10 mouse cellular contexts compared by ENCODE assay signal in genomic region chr3:151818265-151818664, GRCm38 (mm10). TPM values are rescaled to one million over a fixed set of nuclear protein-coding genes. Genes with fewer than 3 reads are reported as not detected.
DNase-seq lines count a peak whose midpoint lies in the region; TF ChIP-seq lines count a peak whose summit lies in the region.
"Had no signal": no experiment of that assay in that cellular context is flagged by ENCODE, and none has a peak within 500 bp of the region (broad histone marks: within the 10 kb centered on the region; RNA-seq: fewer than 3 reads in every experiment).

No protein-coding gene starts in this region.

- no peak overlapping the region for H3K27ac ChIP-seq in testis, adult 2 months (ENCODE audit: control insufficient read depth, insufficient read depth, low read depth, low read length)
- H3K27ac ChIP-seq: heart, embryonic 15.5 days had no signal

- no peaks in the 10 kb centered on the region for H3K4me1 ChIP-seq in testis, adult 2 months (ENCODE audit: control insufficient read depth, insufficient read depth, low read length)
- H3K4me1 ChIP-seq: heart, embryonic 15.5 days had no signal

- DNase-seq in gastrocnemius, adult 18-20 months (ENCODE audit: low spot score): peak; percentile 17
- DNase-seq in gastrocnemius, postnatal 25 days: no peak
- DNase-seq in testis, postnatal 14 days (ENCODE audit: low spot score): no peak
- DNase-seq in heart, postnatal 36 days: peak; percentile 8 to 24
- DNase-seq in lung, postnatal 36 days: peak; percentile 64
- no peak for DNase-seq in left cerebral cortex, adult 11 months (ENCODE audit: low spot score)
- DNase-seq in MN1 (ENCODE audit: low spot score): no peak

- no peak overlapping the region for H3K4me3 ChIP-seq in testis, adult 2 months (ENCODE audit: control insufficient read depth, low read depth, low read length)
- H3K4me3 ChIP-seq: heart, embryonic 15.5 days; myocyte had no signal

- intact Hi-C loops in heart, postnatal 36 days (cut with DNase I): loop anchor here (1.0 kb wide), 1 partner anchor 271 kb away; no protein-coding TSS in a partner anchor

- TF ChIP-seq CTCF in testis, adult 2 months (IDR thresholded peaks at IDR 0.05; ENCODE audit: control insufficient read depth, insufficient read depth, insufficient replicate concordance, low read depth, low read length): peak; percentile 24; the same call in 1 of the 2 replicates

- no peaks in the 10 kb centered on the region for H3K36me3 ChIP-seq in testis, adult 2 months (ENCODE audit: control insufficient read depth, insufficient read depth, low read length)
- H3K36me3 ChIP-seq: heart, embryonic 15.5 days had no signal

- H3K27me3 ChIP-seq in testis, adult 2 months (ENCODE audit: control insufficient read depth, insufficient read depth, low read length): no peaks in the 10 kb centered on the region
- H3K27me3 ChIP-seq: heart, embryonic 15.5 days had no signal

- no peak for TF ChIP-seq POLR2A in testis, adult 2 months (IDR thresholded peaks at IDR 0.05; ENCODE audit: control insufficient read depth, low read depth, low read length)

RNA-seq across cellular contexts. Expression of gene Ptgfr, which starts 19.2 kb away (rescaled TPM):
- total RNA-seq in gastrocnemius, adult 18-20 months (2021): 1 to 10 TPM in 1 of 2 experiments, under 1 TPM in 1; 0.94 to 1.5 TPM
- 1 to 10 TPM in 1 of 2 experiments, under 1 TPM in 1; 0.92 to 2.3 TPM for total RNA-seq in gastrocnemius, postnatal 25 days (2021)
- polyA plus RNA-seq in testis, adult 2 months (2012; rRNA removed): 0.04 TPM in 2 replicates
- 1 to 10 TPM; 4.4 to 4.6 TPM for total RNA-seq in heart, postnatal 36 days (2021)

RNA-seq across cellular contexts. Expression of gene Ifi44l, which starts 55.6 kb away (rescaled TPM):
- not detected for total RNA-seq in gastrocnemius, adult 18-20 months (2021)
- total RNA-seq in gastrocnemius, postnatal 25 days (2021): not detected
- polyA plus RNA-seq in testis, adult 2 months (2012; rRNA removed): not detected in 2 replicates
- not detected for total RNA-seq in heart, postnatal 36 days (2021)
- polyA plus RNA-seq: heart, embryonic 15.5 days; myocyte had no signal

Comparison
In these comparisons a context has a peak if more than half of its experiments do, and no peak if none do; other contexts are left out.
1. DNase-seq: peak in gastrocnemius, adult 18-20 months (single experiment), heart, postnatal 36 days (2 of 2) and lung, postnatal 36 days (single experiment); none in gastrocnemius, postnatal 25 days (single experiment), testis, postnatal 14 days (single experiment), left cerebral cortex, adult 11 months (single experiment) and MN1 (single experiment).